Mouse (Mus musculus) kidney, adult 9 months (tissue): ENCODE data around the gene Parp3.
A peak's percentile ranks its signal among the peaks of the same experiment; 100 is the strongest.
"Not testable (repeated sequence)": the region's sequence is repeated elsewhere in the genome, so short reads cannot be mapped to it uniquely, and the experiment has no call there.

ENCODE experiments used
- DNase-seq: peaks from one replicate; pipeline ENCODE4 v3.0.0; 2022

Gene Parp3

GRCm38 (mm10) chr9:106476924-106477484 is at the start of gene Parp3:
TSS of gene Parp3 (minus strand) at chr9:106476949.
- DNase-seq = peak; percentile 100

GRCm38 (mm10) chr9:106519909-106520308 is 43.2 kb upstream of the Parp3 start:
- DNase-seq = no peak

- DNase-seq = no peak
These were observed 42.7 kb upstream of the Parp3 start for GRCm38 (mm10) chr9:106519433-106519832.

GRCm38 (mm10) chr9:106514273-106514672 is 37.5 kb upstream of the Parp3 start, which contains the start of gene Iqcf5:
TSS of gene Iqcf5 (plus strand) at chr9:106514573.
- DNase-seq = no peak

- no peak for DNase-seq
These were observed 36.8 kb upstream of the Parp3 start for GRCm38 (mm10) chr9:106513566-106513965.

- DNase-seq = no peak
These were observed 36.1 kb upstream of the Parp3 start for GRCm38 (mm10) chr9:106512729-106513450.

- no peak for DNase-seq
These were observed 32.6 kb upstream of the Parp3 start for GRCm38 (mm10) chr9:106509356-106509755.

- no peak for DNase-seq
These were observed 27.5 kb upstream of the Parp3 start for GRCm38 (mm10) chr9:106504246-106504645.

GRCm38 (mm10) chr9:106501846-106502245 is 25.1 kb upstream of the Parp3 start:
- DNase-seq = no peak

- no peak for DNase-seq
These were observed 22.9 kb upstream of the Parp3 start, which contains the start of gene Iqcf1 for GRCm38 (mm10) chr9:106499667-106500066. TSS of gene Iqcf1 (plus strand) at chr9:106499967.

GRCm38 (mm10) chr9:106487602-106488001 is 10.9 kb upstream of the Parp3 start:
- DNase-seq = not testable (repeated sequence)

- no peak for DNase-seq
These were observed 8.3 kb upstream of the Parp3 start for GRCm38 (mm10) chr9:106485076-106485475.

- no peak for DNase-seq
These were observed 6.9 kb upstream of the Parp3 start for GRCm38 (mm10) chr9:106483606-106484005.

GRCm38 (mm10) chr9:106483136-106483535 is 6.4 kb upstream of the Parp3 start:
- DNase-seq = no peak

- no peak for DNase-seq
These were observed 5.9 kb upstream of the Parp3 start for GRCm38 (mm10) chr9:106482578-106483115.

GRCm38 (mm10) chr9:106481676-106482075 is 4.9 kb upstream of the Parp3 start:
- DNase-seq = no peak

- DNase-seq = no peak
These were observed 4.3 kb upstream of the Parp3 start for GRCm38 (mm10) chr9:106481075-106481474.

GRCm38 (mm10) chr9:106480541-106480940 is 3.8 kb upstream of the Parp3 start:
- DNase-seq = no peak

GRCm38 (mm10) chr9:106478101-106478500 is 1.4 kb upstream of the Parp3 start:
- DNase-seq = no peak

GRCm38 (mm10) chr9:106477649-106478048 is 900 bp upstream of the Parp3 start:
- no peak for DNase-seq

GRCm38 (mm10) chr9:106476002-106476923 is 486 bp downstream of the Parp3 start:
- peak; percentile 89 for DNase-seq

GRCm38 (mm10) chr9:106475663-106476001 is 1.1 kb downstream of the Parp3 start, which contains the start of gene Rrp9:
TSS of gene Rrp9 (plus strand) at chr9:106475963.
- DNase-seq = no peak

- peak; percentile 48 for DNase-seq
These were observed 1.7 kb downstream of the Parp3 start for GRCm38 (mm10) chr9:106475046-106475445.
